Mouse (Mus musculus): ENCODE results near the gene Fbxw9.

GRCm38 (mm10) chr8:85080532-85081215 lies 20.8 kb downstream of the Fbxw9 start, which contains the start of gene Wdr83os:
- TF ChIP-seq POLR2A (IDR thresholded peaks at IDR 0.05; ENCODE audit: low read depth, low read length), result no peak
- TF ChIP-seq CTCF (conservative IDR thresholded peaks at IDR 0.05; ENCODE audit: insufficient read depth, insufficient read length, low read depth, low read length), result no peak

Data from kidney, adult 2 months (tissue).